Mouse (Mus musculus) forebrain, embryonic 12.5 days (tissue): ENCODE measurements around the gene Gpr39. TPM values are rescaled to one million over a fixed set of nuclear protein-coding genes. Genes with fewer than 3 reads are reported as not detected.
"Not testable (repeated sequence)": the region's sequence is repeated elsewhere in the genome, so short reads cannot be mapped to it uniquely, and the experiment has no call there.

ENCODE experiments used
- ATAC-seq: fragments of 200-750 bp; cut with Nextera tagmentation; 2 replicates; pipeline ENCODE4 v1.8.0; 2017; ENCODE audit warnings: moderate TSS enrichment; ENCODE audit not compliant: low FRiP score
- H3K27ac ChIP-seq: fragments of 300-500 bp; sonication (generic); 2 replicates; pipeline ENCODE4 v1.5.1; 2016; ENCODE audit warnings: mild to moderate bottlenecking
- H3K27me3 ChIP-seq: fragments of 300-500 bp; sonication (generic); 2 replicates; pipeline ENCODE4 v1.6.1; 2016; ENCODE audit warnings: mild to moderate bottlenecking
- H3K36me3 ChIP-seq: fragments of 300-500 bp; sonication (generic); replicated peaks from 2 replicates; pipeline ENCODE4 v1.6.1; 2016; ENCODE audit warnings: mild to moderate bottlenecking
- H3K4me1 ChIP-seq: fragments of 300-500 bp; sonication (generic); 2 replicates; pipeline ENCODE4 v1.6.1; 2016
- H3K4me2 ChIP-seq: fragments of 300-500 bp; sonication (generic); 2 replicates; pipeline ENCODE4 v1.6.1; 2016; ENCODE audit warnings: mild to moderate bottlenecking, moderate library complexity
- H3K4me3 ChIP-seq: fragments of 300-500 bp; sonication (generic); replicated peaks from 2 replicates; pipeline ENCODE4 v1.5.1; 2016; ENCODE audit warnings: mild to moderate bottlenecking
- H3K9ac ChIP-seq: fragments of 300-500 bp; sonication (generic); 2 replicates; pipeline ENCODE4 v1.6.1; 2016; ENCODE audit warnings: mild to moderate bottlenecking
- H3K9me3 ChIP-seq: fragments of 300-500 bp; sonication (generic); 2 replicates; pipeline ENCODE4 v1.6.1; 2016
- WGBS: fragments of 180-500 bp; shearing (Covaris S2); methylation state at CpG from one replicate; pipeline ENCODE4 v1.1.7; 2016; 5-methylcytosine and 5-hydroxymethylcytosine counted together
- polyA plus RNA-seq: library from polyadenylated mRNA; unstranded; fragments of >200 nt; fragmentation: Nextera tagmentation; extraction: Ambion mirVana; gene quantifications from 2 replicates; pipeline ENCODE4 v1.2.1, GENCODE M21; 2016

Gpr39 gene
- not detected in 2 replicates for polyA plus RNA-seq

- Histone ChIP-seq H3K36me3 (no peaks in the 10 kb centered on the region), H3K27ac (no peak within 1 kb of the TSS), H3K27me3 (no peaks in the 10 kb centered on the region), H3K4me3 (no peak within 1 kb of the TSS), H3K9ac (no peak within 1 kb of the TSS), H3K9me3 (no peaks in the 10 kb centered on the region), H3K4me2 (no peak within 1 kb of the TSS), H3K4me1 (no peaks in the 10 kb centered on the region)
- ATAC-seq: no peak
- 64% methylated on average over 15 of the region's 15 CpGs for WGBS
These were observed at the start of gene Gpr39 for GRCm38 (mm10) chr1:125676790-125677273. Gpr39 (plus strand) TSS chr1:125676995.

- ATAC-seq: no peak
- Histone ChIP-seq H3K27me3 (no peaks in the 10 kb centered on the region), H3K4me2 (no peak overlapping the region)
These were observed 37.1 kb upstream of the Gpr39 start for GRCm38 (mm10) chr1:125639501-125640253.

GRCm38 (mm10) chr1:125643643-125644042 is 33.2 kb upstream of the Gpr39 start:
- no peak overlapping the region for H3K9ac ChIP-seq
- H3K4me2 ChIP-seq: no peak overlapping the region
- no peak overlapping the region for H3K4me3 ChIP-seq
- no peaks in the 10 kb centered on the region for H3K27me3 ChIP-seq
- H3K36me3 ChIP-seq: no peaks in the 10 kb centered on the region
- no peak for ATAC-seq
- no peaks in the 10 kb centered on the region for H3K9me3 ChIP-seq
- no peak overlapping the region for H3K27ac ChIP-seq
- 45% methylated on average over 1 of the region's 1 CpGs for WGBS
- H3K4me1 ChIP-seq: 0 out of 2 replicates have a peak, but pooled peaks cover 6% of the 10 kb centered on the region

More at GRCm38 (mm10) chr1:125639501-125640253, 37.1 kb upstream of the Gpr39 start:
- Histone ChIP-seq H3K4me3 (no peak overlapping the region), H3K9ac (no peak overlapping the region), H3K36me3 (no peaks in the 10 kb centered on the region), H3K27ac (no peak overlapping the region), H3K4me1 (0 out of 2 replicates have a peak, but pooled peaks cover 6% of the 10 kb centered on the region), H3K9me3 (no peaks in the 10 kb centered on the region)
- WGBS: 59% methylated on average over 8 of the region's 8 CpGs

GRCm38 (mm10) chr1:125646816-125647215 is 30.0 kb upstream of the Gpr39 start:
- 81% methylated on average over 2 of the region's 2 CpGs for WGBS
- not testable (repeated sequence) for H3K9me3 ChIP-seq, H3K4me2 ChIP-seq, ATAC-seq, H3K4me1 ChIP-seq, H3K27me3 ChIP-seq, H3K27ac ChIP-seq, H3K36me3 ChIP-seq, H3K4me3 ChIP-seq, H3K9ac ChIP-seq

GRCm38 (mm10) chr1:125648011-125648410 is 28.8 kb upstream of the Gpr39 start:
- Histone ChIP-seq H3K36me3 (no peaks in the 10 kb centered on the region), H3K4me1 (no peaks in the 10 kb centered on the region), H3K9ac (no peak overlapping the region), H3K4me2 (no peak overlapping the region), H3K27me3 (no peaks in the 10 kb centered on the region), H3K27ac (no peak overlapping the region), H3K4me3 (no peak overlapping the region), H3K9me3 (no peaks in the 10 kb centered on the region)
- WGBS: 96% methylated on average over 4 of the region's 4 CpGs
- ATAC-seq: no peak

- no peak overlapping the region for H3K27ac ChIP-seq
- H3K9ac ChIP-seq: no peak overlapping the region
- H3K9me3 ChIP-seq: no peaks in the 10 kb centered on the region
- no peaks in the 10 kb centered on the region for H3K27me3 ChIP-seq
- no peaks in the 10 kb centered on the region for H3K36me3 ChIP-seq
- no peak overlapping the region for H3K4me3 ChIP-seq
- no peaks in the 10 kb centered on the region for H3K4me1 ChIP-seq
- ATAC-seq: no peak
- WGBS: 92% methylated on average over 3 of the region's 3 CpGs
- H3K4me2 ChIP-seq: no peak overlapping the region
These were observed 27.7 kb upstream of the Gpr39 start for GRCm38 (mm10) chr1:125649056-125649455.

GRCm38 (mm10) chr1:125652836-125653594 is 23.8 kb upstream of the Gpr39 start:
- Histone ChIP-seq H3K4me2 (no peak overlapping the region), H3K27ac (no peak overlapping the region), H3K9ac (no peak overlapping the region), H3K4me1 (no peaks in the 10 kb centered on the region), H3K4me3 (no peak overlapping the region), H3K9me3 (no peaks in the 10 kb centered on the region), H3K27me3 (no peaks in the 10 kb centered on the region), H3K36me3 (no peaks in the 10 kb centered on the region)
- 76% methylated on average over 1 of the region's 1 CpGs for WGBS
- ATAC-seq: no peak

- no peak overlapping the region for H3K4me3 ChIP-seq
- H3K4me1 ChIP-seq: no peaks in the 10 kb centered on the region
- 71% methylated on average over 5 of the region's 5 CpGs for WGBS
- no peak overlapping the region for H3K27ac ChIP-seq
- H3K9me3 ChIP-seq: no peaks in the 10 kb centered on the region
- ATAC-seq: no peak
- no peaks in the 10 kb centered on the region for H3K27me3 ChIP-seq
- no peak overlapping the region for H3K4me2 ChIP-seq
- H3K36me3 ChIP-seq: no peaks in the 10 kb centered on the region
- no peak overlapping the region for H3K9ac ChIP-seq
These were observed 19.4 kb upstream of the Gpr39 start for GRCm38 (mm10) chr1:125657416-125657815.

- Histone ChIP-seq H3K9ac (no peak overlapping the region), H3K27ac (no peak overlapping the region), H3K27me3 (no peaks in the 10 kb centered on the region), H3K4me3 (no peak overlapping the region), H3K4me1 (no peaks in the 10 kb centered on the region), H3K36me3 (no peaks in the 10 kb centered on the region), H3K9me3 (no peaks in the 10 kb centered on the region), H3K4me2 (no peak overlapping the region)
- 92% methylated on average over 4 of the region's 4 CpGs for WGBS
- no peak for ATAC-seq
These were observed 16.6 kb upstream of the Gpr39 start for GRCm38 (mm10) chr1:125660151-125660550.

- 91% methylated on average over 4 of the region's 4 CpGs for WGBS
These were observed 15.9 kb upstream of the Gpr39 start for GRCm38 (mm10) chr1:125660901-125661300.

GRCm38 (mm10) chr1:125662058-125662457 is 14.7 kb upstream of the Gpr39 start:
- no peaks in the 10 kb centered on the region for H3K27me3 ChIP-seq
- H3K9me3 ChIP-seq: no peaks in the 10 kb centered on the region
- no peak overlapping the region for H3K4me2 ChIP-seq
- H3K9ac ChIP-seq: no peak overlapping the region
- no peaks in the 10 kb centered on the region for H3K4me1 ChIP-seq
- H3K27ac ChIP-seq: no peak overlapping the region
- no peaks in the 10 kb centered on the region for H3K36me3 ChIP-seq
- 94% methylated on average over 2 of the region's 2 CpGs for whole genome bisulfite sequencing
- H3K4me3 ChIP-seq: no peak overlapping the region
- no peak for ATAC-seq

More at GRCm38 (mm10) chr1:125660901-125661300, 15.9 kb upstream of the Gpr39 start:
- no peak overlapping the region for H3K9ac ChIP-seq
- no peak overlapping the region for H3K27ac ChIP-seq
- no peak for ATAC-seq
- H3K4me2 ChIP-seq: no peak overlapping the region
- H3K27me3 ChIP-seq: no peaks in the 10 kb centered on the region
- no peak overlapping the region for H3K4me3 ChIP-seq
- no peaks in the 10 kb centered on the region for H3K4me1 ChIP-seq
- no peaks in the 10 kb centered on the region for H3K9me3 ChIP-seq
- H3K36me3 ChIP-seq: no peaks in the 10 kb centered on the region

- Histone ChIP-seq H3K27me3 (no peaks in the 10 kb centered on the region), H3K9me3 (no peaks in the 10 kb centered on the region), H3K4me1 (no peaks in the 10 kb centered on the region), H3K36me3 (no peaks in the 10 kb centered on the region), H3K4me3 (no peak overlapping the region), H3K4me2 (no peak overlapping the region), H3K27ac (no peak overlapping the region), H3K9ac (no peak overlapping the region)
- 86% methylated on average over 5 of the region's 5 CpGs for WGBS
- no peak for ATAC-seq
These were observed 14.1 kb upstream of the Gpr39 start for GRCm38 (mm10) chr1:125662660-125663059.
